Mouse (Mus musculus) midbrain, embryonic 10.5 days (tissue): ENCODE measurements around the gene Birc3. TPM values are rescaled to one million over a fixed set of nuclear protein-coding genes. Genes with fewer than 3 reads are reported as not detected.

Experiments
- DNase-seq: peaks from one replicate; pipeline ENCODE4 v3.0.0-alpha.2; 2017; ENCODE audit warnings: low spot score
- H3K27ac ChIP-seq: fragments of 300-500 bp; sonication (generic); replicated peaks from 2 replicates; pipeline ENCODE4 v1.5.1; 2016; ENCODE audit warnings: mild to moderate bottlenecking
- H3K27me3 ChIP-seq: fragments of 300-500 bp; sonication (generic); 2 replicates; pipeline ENCODE4 v1.6.1; 2016; ENCODE audit warnings: low read depth, mild to moderate bottlenecking; ENCODE audit not compliant: poor library complexity, severe bottlenecking
- H3K36me3 ChIP-seq: fragments of 300-500 bp; sonication (generic); 2 replicates; pipeline ENCODE4 v1.6.1; 2016; ENCODE audit warnings: mild to moderate bottlenecking, moderate library complexity
- H3K4me1 ChIP-seq: fragments of 300-500 bp; sonication (generic); 2 replicates; pipeline ENCODE4 v1.6.1; 2016
- H3K4me3 ChIP-seq: fragments of 300-500 bp; sonication (generic); 2 replicates; pipeline ENCODE4 v1.5.1; 2016; ENCODE audit warnings: mild to moderate bottlenecking, moderate library complexity
- H3K9me3 ChIP-seq: fragments of 300-500 bp; sonication (generic); replicated peaks from 2 replicates; pipeline ENCODE4 v1.6.1; 2016; ENCODE audit warnings: mild to moderate bottlenecking
- WGBS: fragments of 180-500 bp; shearing (Covaris S2); methylation state at CpG from one replicate; pipeline ENCODE4 v1.1.7; 2016; 5-methylcytosine and 5-hydroxymethylcytosine counted together
- polyA plus RNA-seq: library from polyadenylated mRNA; unstranded; fragments of >200 nt; fragmentation: Nextera tagmentation; extraction: Ambion mirVana; gene quantifications from 2 replicates; pipeline ENCODE4 v1.2.1, GENCODE M21; 2016

The Birc3 gene
- polyA plus RNA-seq, 1 experiment from 2014 or later, result 2.7 TPM

DNA sequence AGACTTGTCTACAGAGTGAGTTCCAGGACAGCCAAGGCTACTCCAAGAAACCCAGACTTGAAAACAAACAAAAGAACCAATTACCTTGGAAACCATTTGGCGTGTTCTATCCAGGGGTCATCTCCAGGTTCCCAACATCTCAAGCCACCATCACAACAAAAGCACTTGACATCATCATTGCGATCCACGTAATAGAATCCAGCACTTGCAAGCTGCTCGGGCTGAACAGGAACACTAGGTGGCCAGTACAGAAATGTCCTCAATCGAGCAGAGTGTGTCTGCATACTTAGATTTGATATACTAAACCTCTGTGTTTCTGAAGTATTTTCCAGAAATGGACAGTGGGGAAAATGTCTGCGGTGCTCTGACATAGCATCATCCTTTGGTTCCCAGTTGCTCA is 39.6 kb downstream of the Birc3 start:
- no peak for DNase-seq
- Histone ChIP-seq H3K27ac (no peak overlapping the region), H3K9me3 (no peaks in the 10 kb centered on the region), H3K27me3 (no peaks in the 10 kb centered on the region), H3K4me1 (peaks cover 36% of the 10 kb centered on the region), H3K36me3 (peaks cover 37% of the 10 kb centered on the region), H3K4me3 (no peak overlapping the region)
- WGBS, result 91% methylated on average over 6 of the region's 6 CpGs

DNA sequence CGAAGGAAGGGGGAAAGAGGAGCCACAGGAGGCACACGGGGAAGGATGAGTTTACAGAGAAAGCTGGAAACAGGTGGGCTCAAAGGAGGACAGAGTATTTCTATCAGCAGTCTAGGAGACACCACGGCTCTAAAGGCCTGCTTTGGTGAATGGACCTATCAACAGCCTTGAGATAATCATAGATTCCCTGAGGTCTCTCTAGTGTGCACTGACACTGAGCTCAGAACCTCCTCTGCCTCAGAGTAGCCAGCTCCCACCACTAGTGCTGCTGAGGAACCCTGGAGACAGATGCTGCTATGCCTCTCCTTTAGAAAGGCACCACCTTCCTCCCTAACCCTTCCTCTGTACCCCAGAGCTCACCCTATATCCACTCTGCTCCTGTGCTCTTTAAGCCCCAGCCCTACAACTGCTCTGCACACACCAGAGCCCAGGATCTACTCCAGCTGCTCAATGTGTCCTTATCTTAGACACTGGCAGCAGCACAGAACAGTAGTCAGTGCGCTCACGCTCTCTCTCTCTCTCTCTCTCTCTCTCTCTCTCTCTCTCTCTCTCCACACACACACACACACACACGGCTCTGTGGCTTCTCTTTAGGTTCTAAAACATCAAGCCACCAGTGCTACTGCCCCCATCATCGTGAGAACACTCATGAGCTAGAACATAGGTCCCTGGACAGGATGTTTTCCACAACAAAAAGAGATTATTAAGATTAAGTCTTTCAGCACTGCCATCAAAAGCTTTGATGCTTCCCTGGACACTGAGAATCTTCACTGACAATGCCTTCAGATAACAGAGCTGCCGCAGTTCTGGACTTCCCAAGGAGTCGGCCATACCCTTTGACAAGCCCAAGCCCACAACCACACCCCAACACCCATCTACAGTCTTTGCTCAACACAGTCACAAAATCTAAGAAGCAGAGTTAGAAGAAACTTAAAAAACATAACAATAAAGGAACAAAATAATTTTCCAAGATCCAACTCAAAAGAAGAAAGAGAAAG is 43.2 kb downstream of the Birc3 start:
- peaks cover 26% of the 10 kb centered on the region; the same call in 1 of the 2 replicates for H3K4me1 ChIP-seq
- WGBS, result 82% methylated on average over 9 of the region's 9 CpGs
- no peak overlapping the region for H3K4me3 ChIP-seq
- no peak overlapping the region for H3K27ac ChIP-seq
- no peak for DNase-seq
- peaks cover 58% of the 10 kb centered on the region for H3K36me3 ChIP-seq
- no peaks in the 10 kb centered on the region for H3K27me3 ChIP-seq
- no peaks in the 10 kb centered on the region for H3K9me3 ChIP-seq

DNA sequence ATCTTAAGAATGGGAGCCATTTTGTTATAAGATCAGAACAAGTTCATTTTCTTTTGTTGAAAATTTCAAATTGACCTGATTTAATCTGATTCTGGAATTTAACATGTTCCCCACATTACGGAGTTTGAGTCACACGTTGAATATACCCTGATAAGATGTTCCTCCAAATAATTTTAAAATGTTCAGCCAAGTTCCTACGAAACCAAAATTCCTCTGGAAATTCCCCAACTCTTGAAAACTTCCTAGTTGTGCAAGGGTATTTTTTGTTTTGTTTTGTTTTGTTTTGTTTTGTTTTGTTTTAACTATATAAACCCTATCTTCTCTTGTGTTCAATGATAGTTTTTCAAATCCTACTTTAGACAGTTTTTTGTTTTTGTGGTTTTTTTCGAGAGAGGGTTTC is 44.3 kb downstream of the Birc3 start:
- WGBS, result 95% methylated on average over 4 of the region's 4 CpGs
- Histone ChIP-seq H3K27ac (no peak overlapping the region), H3K4me1 (peaks cover 23% of the 10 kb centered on the region; the same call in 1 of the 2 replicates), H3K36me3 (peaks cover 56% of the 10 kb centered on the region), H3K27me3 (no peaks in the 10 kb centered on the region), H3K4me3 (no peak overlapping the region), H3K9me3 (no peaks in the 10 kb centered on the region)
- no peak for DNase-seq

DNA sequence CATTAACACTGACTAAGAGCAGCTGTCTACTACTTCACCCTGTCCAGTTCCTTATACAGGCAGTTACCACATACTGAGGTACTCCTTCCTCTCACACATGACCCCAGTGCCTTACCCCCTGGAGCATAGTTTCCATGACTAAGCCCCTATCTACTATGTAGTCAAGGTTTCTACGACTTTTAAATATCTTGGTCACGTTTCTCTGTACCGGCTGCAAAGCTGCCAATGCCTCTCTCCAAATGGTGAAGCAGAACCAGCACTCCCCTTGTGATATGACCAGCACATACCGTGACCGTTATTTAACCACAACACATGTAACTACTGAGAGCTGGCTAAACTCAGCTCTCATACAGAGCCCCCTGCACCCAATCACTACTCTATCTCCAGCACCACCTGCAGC is 48.1 kb downstream of the Birc3 start:
- Histone ChIP-seq H3K27ac (no peak overlapping the region), H3K4me3 (no peak overlapping the region), H3K4me1 (peaks cover 4% of the 10 kb centered on the region; the same call in 1 of the 2 replicates), H3K9me3 (no peaks in the 10 kb centered on the region), H3K36me3 (peaks cover 64% of the 10 kb centered on the region), H3K27me3 (no peaks in the 10 kb centered on the region)
- WGBS, result 95% methylated on average over 5 of the region's 5 CpGs
- DNase-seq, result no peak

DNA sequence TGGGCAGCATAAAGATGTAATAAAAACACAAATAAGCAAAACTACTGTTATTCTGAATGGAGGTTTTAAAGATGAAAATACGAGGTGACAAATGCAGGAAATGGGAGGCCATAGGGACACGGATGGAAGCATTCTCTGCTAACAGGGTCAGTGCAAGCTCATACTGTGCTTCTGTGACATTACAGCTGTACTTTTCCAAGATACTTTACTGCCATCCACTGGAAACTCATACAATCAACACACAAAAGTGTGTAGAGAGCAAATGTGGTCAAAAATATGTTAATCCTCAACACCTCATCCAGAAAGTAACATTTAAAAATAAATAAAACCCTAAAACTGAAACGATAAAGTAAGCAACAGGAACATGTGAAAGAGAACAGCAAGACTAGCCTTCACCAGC is 50.2 kb downstream of the Birc3 start:
- H3K9me3 ChIP-seq, result no peaks in the 10 kb centered on the region
- DNase-seq, result no peak
- no peak overlapping the region for H3K27ac ChIP-seq
- no peaks in the 10 kb centered on the region for H3K27me3 ChIP-seq
- WGBS, result 86% methylated on average over 3 of the region's 3 CpGs
- peaks cover 72% of the 10 kb centered on the region for H3K36me3 ChIP-seq
- H3K4me1 ChIP-seq, result no peaks in the 10 kb centered on the region
- no peak overlapping the region for H3K4me3 ChIP-seq

DNA sequence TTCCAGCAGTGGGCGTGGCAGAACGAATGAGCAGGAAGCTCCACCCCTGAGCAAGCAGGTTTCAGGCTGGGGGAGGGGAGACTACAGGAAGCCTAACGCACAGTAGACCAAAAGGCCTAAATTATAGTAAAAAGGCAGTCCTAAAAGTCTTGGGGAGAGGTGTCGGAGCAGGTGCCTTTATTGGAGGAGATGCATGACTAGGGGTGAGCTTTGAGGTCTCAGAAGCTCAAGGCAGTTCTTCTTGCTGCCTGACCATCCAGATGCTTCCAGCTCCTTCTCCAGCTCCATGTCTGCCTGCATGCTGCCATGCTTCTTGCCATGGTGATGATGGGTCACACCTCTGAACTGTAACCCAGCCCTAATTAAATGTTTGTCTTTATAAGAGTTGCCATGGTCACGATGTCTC is 67.9 kb downstream of the Birc3 start:
- 63% methylated on average over 5 of the region's 5 CpGs for WGBS
- Histone ChIP-seq H3K36me3 (no peaks in the 10 kb centered on the region), H3K9me3 (peaks cover 3% of the 10 kb centered on the region; the same call in 1 of the 2 replicates), H3K4me3 (no peak overlapping the region), H3K4me1 (no peaks in the 10 kb centered on the region), H3K27ac (no peak overlapping the region), H3K27me3 (no peaks in the 10 kb centered on the region)
- DNase-seq, result no peak

Other genes starting within 250 kb of the Birc3 start
- not detected in 2 replicates for gene Mmp20, start 245.0 kb downstream of the Birc3 start, polyA plus RNA-seq
- not detected in 2 replicates for gene Mmp7, start 181.1 kb downstream of the Birc3 start, polyA plus RNA-seq
- gene Tmem123, start 109.1 kb downstream of the Birc3 start, polyA plus RNA-seq, result 119 and 122 TPM in 2 replicates
- 30.7 and 35.8 TPM in 2 replicates for gene Birc2, start 36.1 kb downstream of the Birc3 start, polyA plus RNA-seq
- 25.4 and 31.3 TPM in 2 replicates for gene Yap1, start 131.4 kb upstream of the Birc3 start, polyA plus RNA-seq
- 18.4 and 19.4 TPM in 2 replicates for gene Cfap300, start 169.6 kb upstream of the Birc3 start, polyA plus RNA-seq